ENCODE assay signal across 26 mouse cellular contexts in genomic region chr16:18123471-18123870, GRCm38 (mm10). TPM values are rescaled to one million over a fixed set of nuclear protein-coding genes. Genes with fewer than 3 reads are reported as not detected.
DNase-seq lines count a peak whose midpoint lies in the region; ATAC-seq and TF ChIP-seq lines count a peak whose summit lies in the region.
"Had no signal": no experiment of that assay in that cellular context is flagged by ENCODE, and none has a peak within 500 bp of the region (broad histone marks: within the 10 kb centered on the region; RNA-seq: fewer than 3 reads in every experiment).

No protein-coding gene starts in this region.

- H3K9me3 ChIP-seq in liver, embryonic 16.5 days (replicated peaks; ENCODE audit: control insufficient read depth, low read length) = no peaks in the 10 kb centered on the region
- no peaks in the 10 kb centered on the region for H3K9me3 ChIP-seq in liver, embryonic 12.5 days (replicated peaks)
- H3K9me3 ChIP-seq: embryonic facial prominence, embryonic 12.5 days; embryonic facial prominence, embryonic 15.5 days; forebrain, embryonic 12.5 days; heart, embryonic 10.5 days; heart, embryonic 13.5 days had no signal

- peaks cover 51% of the 10 kb centered on the region for H3K4me1 ChIP-seq in cerebellum, adult 2 months (ENCODE audit: control insufficient read depth, insufficient read depth, low read length)
- H3K4me1 ChIP-seq in liver, embryonic 16.5 days (ENCODE audit: control insufficient read depth, low read depth, low read length) = peaks cover 4% of the 10 kb centered on the region
- H3K4me1 ChIP-seq in liver, embryonic 12.5 days = peaks cover 12% of the 10 kb centered on the region

- TF ChIP-seq POLR2A in cerebellum, adult 2 months (IDR thresholded peaks at IDR 0.05; ENCODE audit: borderline replicate concordance, insufficient read depth, low read length) = 0 out of 2 replicates have a peak, but pooled peaks have one; percentile 19

- H3K27me3 ChIP-seq in cerebellum, adult 2 months (ENCODE audit: control insufficient read depth, insufficient read depth, low read length) = no peaks in the 10 kb centered on the region
- H3K27me3 ChIP-seq in liver, embryonic 16.5 days (ENCODE audit: control insufficient read depth, insufficient read depth, low read depth, low read length) = peaks cover 25% of the 10 kb centered on the region
- H3K27me3 ChIP-seq in liver, embryonic 12.5 days (replicated peaks) = peaks cover 58% of the 10 kb centered on the region

- no peak overlapping the region for H3K9ac ChIP-seq in liver, embryonic 16.5 days (ENCODE audit: low read depth, low read length)
- no peak overlapping the region for H3K9ac ChIP-seq in liver, embryonic 12.5 days
- H3K9ac ChIP-seq: embryonic facial prominence, embryonic 12.5 days; embryonic facial prominence, embryonic 15.5 days; forebrain, embryonic 12.5 days; heart, embryonic 13.5 days; hindbrain, embryonic 14.5 days had no signal

- H3K4me2 ChIP-seq in liver, embryonic 16.5 days (ENCODE audit: low read depth, low read length) = no peak overlapping the region
- no peak overlapping the region for H3K4me2 ChIP-seq in liver, embryonic 12.5 days
- H3K4me2 ChIP-seq: embryonic facial prominence, embryonic 12.5 days; embryonic facial prominence, embryonic 15.5 days; forebrain, embryonic 12.5 days; heart, embryonic 13.5 days; hindbrain, embryonic 14.5 days had no signal

- WGBS in cerebellum, adult 2 months = 21% methylated on average over 1 of the region's 1 CpGs
- WGBS in liver, embryonic 16.5 days (ENCODE audit: insufficient replicate concordance) = 29% methylated on average over 1 of the region's 1 CpGs
- WGBS in liver, embryonic 12.5 days (ENCODE audit: insufficient replicate concordance) = 41% methylated on average over 1 of the region's 1 CpGs

- no peak overlapping the region for H3K4me3 ChIP-seq in cerebellum, adult 2 months (replicated peaks; ENCODE audit: insufficient read depth, low read depth, low read length)
- no peak overlapping the region for H3K4me3 ChIP-seq in liver, embryonic 16.5 days (ENCODE audit: low read depth, low read length)
- H3K4me3 ChIP-seq in liver, embryonic 12.5 days = no peak overlapping the region
- H3K4me3 ChIP-seq: embryonic facial prominence, embryonic 12.5 days; embryonic facial prominence, embryonic 15.5 days; forebrain, embryonic 12.5 days; heart, adult 2 months; heart, embryonic 10.5 days; heart, embryonic 13.5 days had no signal

- 0 out of 2 replicates have a peak, but pooled peaks have one; percentile 11 for ATAC-seq in liver, embryonic 16.5 days (ENCODE audit: low read depth)
- ATAC-seq in liver, embryonic 12.5 days = no peak
- ATAC-seq: activated CD4-positive, CD25-positive, alpha-beta regulatory T cell, adult 4 months; CD4-positive, CD25-positive, alpha-beta regulatory T cell, adult 4 months; forebrain, embryonic 16.5 days; hindbrain, postnatal 0 days; inflammation-experienced regulatory T-cells, adult 6 months; intestine, embryonic 16.5 days had no signal

- H3K27ac ChIP-seq in cerebellum, adult 2 months (ENCODE audit: insufficient read depth, low read length) = peak overlapping the region; percentile 95
- no peak overlapping the region for H3K27ac ChIP-seq in liver, embryonic 16.5 days (ENCODE audit: low read length)
- H3K27ac ChIP-seq in liver, embryonic 12.5 days = no peak overlapping the region
- H3K27ac ChIP-seq: embryonic facial prominence, embryonic 12.5 days; embryonic facial prominence, embryonic 15.5 days; forebrain, embryonic 12.5 days; heart, adult 2 months; heart, embryonic 10.5 days; heart, embryonic 13.5 days; hindbrain, embryonic 14.5 days; hindbrain, postnatal 0 days had no signal

- no peak for TF ChIP-seq CTCF in cerebellum, adult 2 months (IDR thresholded peaks at IDR 0.05; ENCODE audit: borderline replicate concordance, insufficient read depth, low read depth, low read length)

- DNase-seq in cerebellum, adult 2 months = peak in 1 of 2 experiments; percentile 67
- DNase-seq in cerebellum, adult 8-10 months = no peak
- DNase-seq in cerebellum, postnatal 14 days = peak; percentile 42 to 69
- no peak for DNase-seq in MN1 (ENCODE audit: low spot score)
- DNase-seq: adrenal gland, adult 8-10 months; adrenal gland, postnatal 25 days; gastrocnemius, postnatal 10 days; gastrocnemius, postnatal 36 days; heart, adult 2 months; heart, postnatal 14 days; heart, postnatal 4 days; kidney, adult 18-20 months had no signal

- H3K36me3 ChIP-seq in liver, embryonic 16.5 days (ENCODE audit: control insufficient read depth, insufficient read depth) = no peaks in the 10 kb centered on the region
- no peaks in the 10 kb centered on the region for H3K36me3 ChIP-seq in liver, embryonic 12.5 days
- H3K36me3 ChIP-seq: embryonic facial prominence, embryonic 12.5 days; embryonic facial prominence, embryonic 15.5 days; forebrain, embryonic 12.5 days; heart, embryonic 10.5 days; heart, embryonic 13.5 days had no signal

RNA-seq across cellular contexts. Expression of gene Rtn4r, which starts 4.0 kb away (rescaled TPM):
- 82.9 and 97.4 TPM in 2 replicates for polyA plus RNA-seq in cerebellum, adult 2 months (2012; rRNA removed)
- 0.11 and 0.15 TPM in 2 replicates for polyA plus RNA-seq in liver, embryonic 16.5 days (2015; fragmentation: Nextera tagmentation; extraction: Ambion mirVana)
- polyA plus RNA-seq in liver, embryonic 12.5 days (2016; fragmentation: Nextera tagmentation; extraction: Ambion mirVana) = 0.65 and 0.68 TPM in 2 replicates
- polyA plus RNA-seq: activated CD4-positive, CD25-positive, alpha-beta regulatory T cell, adult 4 months; CD4-positive, CD25-positive, alpha-beta regulatory T cell, adult 4 months; inflammation-experienced regulatory T-cells, adult 6 months had no signal

RNA-seq across cellular contexts. Expression of gene Prodh, which starts 33.5 kb away (rescaled TPM):
- polyA plus RNA-seq in cerebellum, adult 2 months (2012; rRNA removed) = 45.1 and 55.8 TPM in 2 replicates
- polyA plus RNA-seq in liver, embryonic 16.5 days (2015; fragmentation: Nextera tagmentation; extraction: Ambion mirVana) = 2.2 and 2.3 TPM in 2 replicates
- 8.6 and 10.1 TPM in 2 replicates for polyA plus RNA-seq in liver, embryonic 12.5 days (2016; fragmentation: Nextera tagmentation; extraction: Ambion mirVana)

Comparison
In these comparisons a context has a peak if more than half of its experiments do, and no peak if none do; other contexts are left out.
1. DNase-seq: peak in cerebellum, postnatal 14 days (2 of 2); none in cerebellum, adult 8-10 months (single experiment) and MN1 (single experiment).
2. RNA of gene Rtn4r, which starts 4.0 kb away (polyA plus RNA-seq): 82.9 to 97.4 TPM in cerebellum, adult 2 months; 0.65 to 0.68 TPM in liver, embryonic 12.5 days and 0.11 to 0.15 TPM in liver, embryonic 16.5 days; every median in the first group is over 10 times any median in the second.